Mouse (Mus musculus) urinary bladder, postnatal 36 days (tissue): Measurements from ENCODE around the gene Sema4c.
"Not testable (repeated sequence)": the region's sequence is repeated elsewhere in the genome, so short reads cannot be mapped to it uniquely, and the experiment has no call there.

Experiments used
- DNase-seq, 2 experiments: peaks; one replicate each; pipeline ENCODE4 v3.0.0; 2022; ENCODE audit warnings: low spot score in 2 of 2, mixed read lengths in 1 of 2

Gene Sema4c

GRCm38 (mm10) chr1:36556553-36557456 is 1.3 kb downstream of the Sema4c start:
- DNase-seq: peak; percentile 86 to 88

GRCm38 (mm10) chr1:36555798-36556395 is 2.3 kb downstream of the Sema4c start:
- no peak for DNase-seq

GRCm38 (mm10) chr1:36554633-36555399 is 3.3 kb downstream of the Sema4c start:
- DNase-seq: no peak

- DNase-seq: no peak
These were observed 5.6 kb downstream of the Sema4c start for GRCm38 (mm10) chr1:36552506-36552905.

- no peak for DNase-seq
These were observed 6.2 kb downstream of the Sema4c start for GRCm38 (mm10) chr1:36551904-36552303.

- no peak for DNase-seq
These were observed 7.9 kb downstream of the Sema4c start for GRCm38 (mm10) chr1:36550075-36550863.

- DNase-seq: no peak
These were observed 8.7 kb downstream of the Sema4c start for GRCm38 (mm10) chr1:36549491-36549890.

- DNase-seq: no peak
These were observed 9.4 kb downstream of the Sema4c start for GRCm38 (mm10) chr1:36548771-36549170.

- peak in 1 of 2 experiments; percentile 52 for DNase-seq
These were observed 10.1 kb downstream of the Sema4c start for GRCm38 (mm10) chr1:36547981-36548598.

- peak; percentile 95 to 98 for DNase-seq
These were observed 11.2 kb downstream of the Sema4c start, which contains the start of gene Ankrd39 for GRCm38 (mm10) chr1:36546888-36547471. Gene Ankrd39 (minus strand): TSS chr1:36547445.

- DNase-seq: no peak
These were observed 12.1 kb downstream of the Sema4c start for GRCm38 (mm10) chr1:36545845-36546600.

- DNase-seq: no peak
These were observed 12.8 kb downstream of the Sema4c start for GRCm38 (mm10) chr1:36545382-36545781.

GRCm38 (mm10) chr1:36542925-36543324 is 15.2 kb downstream of the Sema4c start:
- DNase-seq: no peak

- no peak for DNase-seq
These were observed 16.3 kb downstream of the Sema4c start for GRCm38 (mm10) chr1:36541844-36542243.

GRCm38 (mm10) chr1:36540807-36541206 is 17.3 kb downstream of the Sema4c start:
- DNase-seq: no peak

- DNase-seq: no peak
These were observed 18.0 kb downstream of the Sema4c start for GRCm38 (mm10) chr1:36540132-36540531.

GRCm38 (mm10) chr1:36539186-36539585 is 19.0 kb downstream of the Sema4c start, which contains the start of gene Gm42417:
Gene Gm42417 (minus strand): TSS chr1:36539429.
- DNase-seq: peak in 1 of 2 experiments; percentile 65

GRCm38 (mm10) chr1:36538727-36539126 is 19.4 kb downstream of the Sema4c start:
- no peak for DNase-seq

- DNase-seq: not testable (repeated sequence)
These were observed 21.4 kb downstream of the Sema4c start, which contains the start of gene Ankrd23 for GRCm38 (mm10) chr1:36536783-36537182. Gene Ankrd23 (minus strand): TSS chr1:36536883.

- DNase-seq: no peak
These were observed 21.8 kb downstream of the Sema4c start for GRCm38 (mm10) chr1:36536397-36536728.
